Mouse (Mus musculus): Measurements from ENCODE around the gene Col6a3.

DNA sequence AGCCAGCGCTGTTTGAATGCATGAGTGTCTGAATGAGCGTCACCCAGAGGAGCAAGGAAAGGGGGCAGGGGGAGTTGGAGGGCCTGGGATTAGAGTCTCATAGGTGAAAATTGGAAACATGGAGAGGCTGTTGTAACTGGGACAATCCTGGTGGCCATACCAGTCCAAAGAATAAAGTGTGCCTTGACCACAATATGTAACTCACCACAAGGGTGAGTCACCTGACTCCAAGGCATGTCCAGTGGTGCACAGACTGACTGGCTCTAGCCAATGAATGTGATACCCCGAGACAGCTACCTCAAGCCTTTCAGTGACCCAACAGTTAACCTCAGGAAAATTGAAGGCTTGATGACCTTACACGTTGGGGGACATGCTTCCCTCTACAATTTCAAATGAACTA is 40.7 kb downstream of the Col6a3 start:
- TF ChIP-seq POLR2A (IDR thresholded peaks at IDR 0.05; ENCODE audit: insufficient read depth, low read length): no peak
- TF ChIP-seq CTCF (IDR thresholded peaks at IDR 0.05; ENCODE audit: low read depth, low read length): no peak
